Mouse (Mus musculus) hindbrain, embryonic 12.5 days (tissue): ENCODE results near the gene Guk1. TPM values are rescaled to one million over a fixed set of nuclear protein-coding genes. Genes with fewer than 3 reads are reported as not detected.

Source experiments
- ATAC-seq: fragments of 200-750 bp; cut with Nextera tagmentation; 2 replicates; pipeline ENCODE4 v1.8.0; 2017; ENCODE audit warnings: moderate TSS enrichment; ENCODE audit not compliant: low FRiP score
- H3K27ac ChIP-seq: fragments of 300-500 bp; sonication (generic); 2 replicates; pipeline ENCODE4 v1.5.1; 2016; ENCODE audit warnings: mild to moderate bottlenecking
- H3K27me3 ChIP-seq: fragments of 300-500 bp; sonication (generic); 2 replicates; pipeline ENCODE4 v1.6.1; 2016; ENCODE audit warnings: mild to moderate bottlenecking
- H3K36me3 ChIP-seq: fragments of 300-500 bp; sonication (generic); 2 replicates; pipeline ENCODE4 v1.6.1; 2016; ENCODE audit warnings: mild to moderate bottlenecking
- H3K4me1 ChIP-seq: fragments of 300-500 bp; sonication (generic); 2 replicates; pipeline ENCODE4 v1.6.1; 2016
- H3K4me2 ChIP-seq: fragments of 300-500 bp; sonication (generic); replicated peaks from 2 replicates; pipeline ENCODE4 v1.6.1; 2016; ENCODE audit warnings: mild to moderate bottlenecking
- H3K4me3 ChIP-seq: fragments of 300-500 bp; sonication (generic); 2 replicates; pipeline ENCODE4 v1.5.1; 2016; ENCODE audit warnings: mild to moderate bottlenecking
- H3K9ac ChIP-seq: fragments of 300-500 bp; sonication (generic); 2 replicates; pipeline ENCODE4 v1.6.1; 2016; ENCODE audit warnings: mild to moderate bottlenecking, moderate library complexity
- H3K9me3 ChIP-seq: fragments of 300-500 bp; sonication (generic); replicated peaks from 2 replicates; pipeline ENCODE4 v1.6.1; 2016; ENCODE audit warnings: mild to moderate bottlenecking
- WGBS: fragments of 180-500 bp; shearing (Covaris S2); methylation state at CpG from one replicate; pipeline ENCODE4 v1.1.7; 2016; 5-methylcytosine and 5-hydroxymethylcytosine counted together
- polyA plus RNA-seq: library from polyadenylated mRNA; unstranded; fragments of >200 nt; fragmentation: Nextera tagmentation; extraction: Ambion mirVana; gene quantifications from 2 replicates; pipeline ENCODE4 v1.2.1, GENCODE M21; 2016

Guk1 gene
- polyA plus RNA-seq, 1 experiment from 2014 or later, result 112 TPM

GRCm38 (mm10) chr11:59174189-59174838, 17.7 kb downstream of the Guk1 start:
- peaks cover 66% of the 10 kb centered on the region for H3K27me3 ChIP-seq
- H3K4me1 ChIP-seq, result peaks cover 5% of the 10 kb centered on the region

GRCm38 (mm10) chr11:59170549-59170948, 21.5 kb downstream of the Guk1 start:
- Histone ChIP-seq H3K4me2 (no peak overlapping the region), H3K27ac (no peak overlapping the region), H3K4me1 (no peaks in the 10 kb centered on the region), H3K27me3 (peaks cover 30% of the 10 kb centered on the region), H3K9me3 (no peaks in the 10 kb centered on the region), H3K4me3 (no peak overlapping the region), H3K36me3 (no peaks in the 10 kb centered on the region), H3K9ac (no peak overlapping the region)
- no peak for ATAC-seq
- 64% methylated on average over 4 of the region's 4 CpGs for WGBS

More at GRCm38 (mm10) chr11:59174189-59174838, 17.7 kb downstream of the Guk1 start:
- Histone ChIP-seq H3K4me3 (no peak overlapping the region), H3K36me3 (no peaks in the 10 kb centered on the region), H3K27ac (no peak overlapping the region), H3K9ac (no peak overlapping the region), H3K9me3 (no peaks in the 10 kb centered on the region), H3K4me2 (no peak overlapping the region)
- WGBS, result 49% methylated on average over 6 of the region's 6 CpGs
- ATAC-seq, result no peak

- WGBS, result 77% methylated on average over 3 of the region's 3 CpGs
- ATAC-seq, result no peak
- Histone ChIP-seq H3K27ac (no peak overlapping the region), H3K9ac (no peak overlapping the region), H3K36me3 (no peaks in the 10 kb centered on the region), H3K4me2 (no peak overlapping the region), H3K4me1 (no peaks in the 10 kb centered on the region), H3K4me3 (no peak overlapping the region), H3K9me3 (no peaks in the 10 kb centered on the region), H3K27me3 (peaks cover 23% of the 10 kb centered on the region)
Observed at GRCm38 (mm10) chr11:59169807-59170206, 22.2 kb downstream of the Guk1 start.

- H3K4me1 ChIP-seq, result peaks cover 19% of the 10 kb centered on the region
- WGBS, result 51% methylated on average over 2 of the region's 2 CpGs
- no peak overlapping the region for H3K4me2 ChIP-seq
- no peak overlapping the region for H3K27ac ChIP-seq
- H3K9me3 ChIP-seq, result no peaks in the 10 kb centered on the region
- no peaks in the 10 kb centered on the region; the same call in none of the 2 replicates for H3K27me3 ChIP-seq
- no peak overlapping the region for H3K9ac ChIP-seq
- H3K36me3 ChIP-seq, result no peaks in the 10 kb centered on the region
- H3K4me3 ChIP-seq, result no peak overlapping the region
- ATAC-seq, result no peak
Observed at GRCm38 (mm10) chr11:59165616-59166241, 26.3 kb downstream of the Guk1 start.

- H3K27me3 ChIP-seq, result no peaks in the 10 kb centered on the region; the same call in 1 of the 2 replicates
- H3K27ac ChIP-seq, result peak overlapping the region; percentile 98; the same call in 1 of the 2 replicates
- peak overlapping the region; percentile 60 for H3K4me2 ChIP-seq
- no peak overlapping the region for H3K9ac ChIP-seq
- ATAC-seq, result no peak
- WGBS, result 90% methylated on average over 9 of the region's 9 CpGs
- H3K36me3 ChIP-seq, result no peaks in the 10 kb centered on the region
- H3K4me3 ChIP-seq, result peak overlapping the region; percentile 71; the same call in 1 of the 2 replicates
- H3K9me3 ChIP-seq, result no peaks in the 10 kb centered on the region
- H3K4me1 ChIP-seq, result peaks cover 19% of the 10 kb centered on the region
Observed at GRCm38 (mm10) chr11:59164384-59164783, 27.6 kb downstream of the Guk1 start.

GRCm38 (mm10) chr11:59163255-59164236, 28.5 kb downstream of the Guk1 start, which contains the start of gene Iba57:
Iba57 (minus strand) TSS chr11:59163739.
- peak within 1 kb of the TSS; percentile 60 for H3K4me2 ChIP-seq
- no peaks in the 10 kb centered on the region for H3K9me3 ChIP-seq
- peak within 1 kb of the TSS; percentile 98 for H3K27ac ChIP-seq
- ATAC-seq, result peak; percentile 97
- 0 out of 2 replicates have a peak, but pooled peaks cover 3% of the 10 kb centered on the region for H3K36me3 ChIP-seq
- 3% methylated on average over 67 of the region's 68 CpGs for WGBS
- peak within 1 kb of the TSS; percentile 88 for H3K9ac ChIP-seq
- H3K4me1 ChIP-seq, result peaks cover 19% of the 10 kb centered on the region
- H3K27me3 ChIP-seq, result no peaks in the 10 kb centered on the region; the same call in 1 of the 2 replicates
- peak within 1 kb of the TSS; percentile 71 for H3K4me3 ChIP-seq

GRCm38 (mm10) chr11:59162443-59163254, 29.4 kb downstream of the Guk1 start:
- no peaks in the 10 kb centered on the region for H3K9me3 ChIP-seq
- H3K27me3 ChIP-seq, result no peaks in the 10 kb centered on the region
- no peak; the same call in 1 of the 2 replicates for ATAC-seq
- H3K4me2 ChIP-seq, result peak overlapping the region; percentile 60
- peaks cover 12% of the 10 kb centered on the region; the same call in 1 of the 2 replicates for H3K36me3 ChIP-seq
- peak overlapping the region; percentile 88; the same call in 1 of the 2 replicates for H3K9ac ChIP-seq
- peak overlapping the region; percentile 98; the same call in 1 of the 2 replicates for H3K27ac ChIP-seq
- H3K4me1 ChIP-seq, result peaks cover 19% of the 10 kb centered on the region
- H3K4me3 ChIP-seq, result peak overlapping the region; percentile 71
- 64% methylated on average over 9 of the region's 9 CpGs for WGBS

GRCm38 (mm10) chr11:59161398-59161797, 30.6 kb downstream of the Guk1 start:
- no peak overlapping the region for H3K27ac ChIP-seq
- H3K4me1 ChIP-seq, result peaks cover 19% of the 10 kb centered on the region
- no peaks in the 10 kb centered on the region for H3K9me3 ChIP-seq
- H3K9ac ChIP-seq, result no peak overlapping the region
- 81% methylated on average over 5 of the region's 5 CpGs for WGBS
- no peak overlapping the region for H3K4me2 ChIP-seq
- H3K4me3 ChIP-seq, result no peak overlapping the region
- ATAC-seq, result no peak
- peaks cover 19% of the 10 kb centered on the region; the same call in 1 of the 2 replicates for H3K36me3 ChIP-seq
- no peaks in the 10 kb centered on the region for H3K27me3 ChIP-seq

GRCm38 (mm10) chr11:59159558-59159957, 32.5 kb downstream of the Guk1 start:
- Histone ChIP-seq H3K4me1 (peaks cover 19% of the 10 kb centered on the region), H3K27me3 (no peaks in the 10 kb centered on the region), H3K9ac (no peak overlapping the region), H3K4me2 (no peak overlapping the region), H3K36me3 (peaks cover 28% of the 10 kb centered on the region), H3K27ac (no peak overlapping the region), H3K9me3 (no peaks in the 10 kb centered on the region), H3K4me3 (no peak overlapping the region)
- 96% methylated on average over 4 of the region's 4 CpGs for WGBS
- no peak for ATAC-seq

- 91% methylated on average over 13 of the region's 13 CpGs for WGBS
- H3K4me2 ChIP-seq, result no peak overlapping the region
- no peak overlapping the region for H3K4me3 ChIP-seq
- no peak overlapping the region for H3K9ac ChIP-seq
- H3K9me3 ChIP-seq, result no peaks in the 10 kb centered on the region
- peaks cover 28% of the 10 kb centered on the region for H3K36me3 ChIP-seq
- H3K27me3 ChIP-seq, result no peaks in the 10 kb centered on the region
- ATAC-seq, result no peak
- peaks cover 17% of the 10 kb centered on the region for H3K4me1 ChIP-seq
- H3K27ac ChIP-seq, result no peak overlapping the region
Observed at GRCm38 (mm10) chr11:59159099-59159498, 32.9 kb downstream of the Guk1 start.

GRCm38 (mm10) chr11:59155900-59156299, 36.1 kb downstream of the Guk1 start:
- no peak overlapping the region for H3K27ac ChIP-seq
- no peak overlapping the region for H3K9ac ChIP-seq
- H3K27me3 ChIP-seq, result no peaks in the 10 kb centered on the region
- H3K36me3 ChIP-seq, result peaks cover 28% of the 10 kb centered on the region
- WGBS, result 90% methylated on average over 5 of the region's 5 CpGs
- ATAC-seq, result no peak
- H3K4me1 ChIP-seq, result no peaks in the 10 kb centered on the region
- H3K4me2 ChIP-seq, result no peak overlapping the region
- H3K9me3 ChIP-seq, result no peaks in the 10 kb centered on the region
- H3K4me3 ChIP-seq, result no peak overlapping the region
